Mouse (Mus musculus) splenic B cell, adult 2 months (primary cell): ENCODE results near the gene Creg1.

Experiments
- DNase-seq: peaks from one replicate; pipeline ENCODE4 v3.0.0-alpha.2; 2011; ENCODE audit warnings: low read depth, low spot score
- H3K27me3 ChIP-seq: 2 replicates; pipeline ENCODE4 v1.6.1; 2012; ENCODE audit warnings: mild to moderate bottlenecking, low read length, moderate library complexity, mixed read lengths; ENCODE audit not compliant: control insufficient read depth, poor library complexity, insufficient read depth, severe bottlenecking
- H3K36me3 ChIP-seq: 2 replicates; pipeline ENCODE4 v1.6.1; 2012; ENCODE audit warnings: mild to moderate bottlenecking, low read length, moderate library complexity, mixed read lengths; ENCODE audit not compliant: control insufficient read depth, poor library complexity, insufficient read depth, severe bottlenecking

The Creg1 gene

DNA sequence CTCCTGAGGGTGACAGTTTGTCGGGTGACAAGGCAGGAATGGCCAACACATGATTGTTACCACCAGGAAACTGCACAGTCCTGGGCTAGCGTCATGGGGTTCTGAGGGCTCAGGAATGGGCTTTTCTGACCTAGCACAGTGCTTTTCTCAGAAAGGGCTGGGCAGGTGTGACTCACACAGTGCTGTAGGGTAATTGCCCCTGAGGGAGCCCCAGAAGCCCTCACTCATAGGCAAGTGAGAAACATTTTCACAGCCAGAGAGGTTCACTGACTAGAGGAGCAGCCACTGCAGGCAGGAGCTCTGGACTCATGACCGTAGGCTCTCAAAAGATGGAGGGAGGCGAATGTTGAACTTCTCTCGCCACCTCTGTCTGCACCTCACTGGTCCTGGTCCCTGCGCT is 26.4 kb downstream of the Creg1 start:
- DNase-seq = no peak

DNA sequence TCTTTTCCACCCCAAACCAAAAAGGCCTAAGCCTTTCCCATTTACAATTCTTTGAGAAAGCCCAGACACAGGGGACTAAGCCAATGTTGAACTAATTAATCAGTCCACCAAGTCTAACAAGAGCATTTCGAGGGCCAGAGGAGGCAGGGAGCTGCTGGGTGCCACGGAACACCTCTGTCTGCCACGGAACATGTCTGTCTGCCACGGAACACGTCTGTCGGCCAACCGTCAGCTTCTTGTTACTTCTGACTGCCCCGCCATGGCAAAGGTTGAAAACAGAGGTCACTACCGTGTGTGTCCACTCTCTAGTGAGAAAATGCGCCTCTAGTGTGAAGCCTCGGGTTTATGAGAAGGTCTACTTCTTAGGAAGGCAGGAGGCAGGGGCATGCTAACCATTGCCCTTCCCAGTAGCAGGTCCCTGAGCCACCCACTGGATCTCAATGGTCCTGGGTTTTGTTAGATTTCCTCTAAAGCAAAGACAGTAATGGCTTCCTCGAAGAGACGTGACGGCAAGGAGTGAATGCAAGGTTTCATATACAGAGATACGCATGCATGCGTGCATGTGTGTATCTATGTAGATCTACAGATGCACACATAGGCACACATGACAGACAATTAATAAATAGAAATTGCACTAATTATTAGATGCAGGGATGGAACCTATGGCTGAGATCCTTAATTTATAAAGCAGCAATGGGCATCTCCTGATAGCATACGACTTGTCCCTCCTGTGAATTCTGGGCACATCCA is 27.1 kb downstream of the Creg1 start:
- H3K27me3 ChIP-seq = no peaks in the 10 kb centered on the region
- DNase-seq = no peak
- H3K36me3 ChIP-seq = no peaks in the 10 kb centered on the region

More for the DNA sequence above, 26.4 kb downstream of the Creg1 start:
- Histone ChIP-seq H3K36me3 (no peaks in the 10 kb centered on the region), H3K27me3 (no peaks in the 10 kb centered on the region)

DNA sequence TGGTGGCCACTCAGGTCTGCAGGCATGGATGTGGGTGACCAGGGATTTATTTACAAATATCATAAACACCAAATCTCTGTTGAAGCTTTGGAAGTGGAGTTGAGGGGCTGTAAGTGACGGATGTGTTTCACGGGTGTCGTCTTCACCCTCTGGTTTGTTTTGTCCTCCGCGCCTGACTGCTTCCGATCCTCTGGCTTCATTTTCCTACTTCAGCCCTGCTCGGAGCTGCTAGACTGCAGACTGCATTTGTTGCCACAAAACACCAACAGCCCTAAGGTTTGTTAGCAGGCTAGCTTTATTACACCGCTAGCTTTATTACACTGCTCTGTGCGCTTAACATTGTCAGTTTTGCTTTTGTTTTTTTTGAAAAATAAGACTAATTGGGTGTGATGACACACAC is 27.9 kb downstream of the Creg1 start:
- Histone ChIP-seq H3K27me3 (no peaks in the 10 kb centered on the region), H3K36me3 (no peaks in the 10 kb centered on the region)
- DNase-seq = no peak

DNA sequence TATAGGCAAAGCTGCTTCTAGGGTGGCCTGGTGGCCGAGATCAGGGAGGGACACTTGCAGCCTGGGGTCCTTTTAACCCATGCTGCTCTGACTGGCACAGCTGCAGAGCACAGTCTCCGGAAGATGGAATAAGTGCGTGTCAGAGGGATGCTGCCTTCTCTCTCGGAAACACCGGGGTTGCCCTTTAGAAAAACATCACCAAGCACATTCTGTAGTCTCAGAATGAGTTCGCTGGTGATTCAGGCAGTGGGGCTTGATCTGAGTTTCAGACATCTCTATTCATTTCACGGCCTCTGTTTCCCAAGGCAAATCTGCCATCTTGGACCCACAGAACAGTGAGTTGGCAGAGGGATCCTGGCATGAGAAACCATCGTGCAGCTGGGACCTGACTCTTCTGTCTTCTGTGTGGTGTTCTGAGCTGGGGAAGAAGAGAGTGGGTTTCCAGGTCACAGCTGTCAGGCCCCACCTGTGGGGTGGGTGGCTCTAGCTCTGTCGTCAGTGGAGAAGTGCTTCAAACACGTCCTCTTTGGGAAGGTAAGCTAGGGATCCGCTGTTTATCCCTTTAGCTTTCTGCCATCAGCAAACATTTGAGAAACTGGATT is 38.3 kb downstream of the Creg1 start:
- Histone ChIP-seq H3K27me3 (no peaks in the 10 kb centered on the region), H3K36me3 (no peaks in the 10 kb centered on the region)
- DNase-seq = no peak

DNA sequence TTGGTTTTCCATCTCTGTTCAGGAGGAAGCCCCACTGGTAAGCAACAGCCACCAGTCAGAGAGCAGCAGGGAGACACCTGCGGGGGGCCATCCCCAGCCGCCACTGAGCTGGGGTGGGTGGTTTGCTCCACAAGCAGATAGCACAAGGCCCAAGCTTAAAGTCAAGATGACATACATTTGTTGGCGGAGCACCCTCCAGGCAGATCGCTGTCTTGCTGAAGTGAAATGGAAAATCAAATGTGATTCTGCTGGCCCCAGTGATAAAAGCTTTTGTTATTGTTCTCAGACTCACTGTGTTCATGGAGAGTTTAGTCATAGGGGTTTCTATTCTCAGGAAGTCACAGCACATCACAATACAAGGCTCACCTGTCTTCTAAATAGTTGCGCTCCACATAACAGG is 39.6 kb downstream of the Creg1 start:
- H3K27me3 ChIP-seq = no peaks in the 10 kb centered on the region
- H3K36me3 ChIP-seq = no peaks in the 10 kb centered on the region
- DNase-seq = no peak

DNA sequence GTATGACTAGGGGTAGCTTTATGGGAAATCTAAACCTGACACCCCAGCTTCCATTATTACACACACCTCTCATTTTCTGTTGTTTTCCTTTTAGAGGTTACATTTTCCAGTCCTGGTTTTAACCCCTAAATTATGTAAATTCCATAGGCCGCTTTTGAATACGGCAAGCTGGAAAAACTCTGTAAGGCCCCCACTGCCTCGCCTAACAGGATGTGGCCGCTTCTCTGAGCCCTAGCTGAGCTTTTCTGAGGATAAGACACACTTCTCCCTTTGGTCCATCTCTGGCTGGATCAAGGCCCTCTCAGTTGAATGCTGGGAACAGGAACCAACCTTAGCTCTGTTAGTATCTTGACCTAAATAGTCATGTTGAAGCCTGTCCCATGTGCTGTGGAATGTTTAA is 40.6 kb downstream of the Creg1 start:
- no peaks in the 10 kb centered on the region for H3K27me3 ChIP-seq
- H3K36me3 ChIP-seq = no peaks in the 10 kb centered on the region
- no peak for DNase-seq

DNA sequence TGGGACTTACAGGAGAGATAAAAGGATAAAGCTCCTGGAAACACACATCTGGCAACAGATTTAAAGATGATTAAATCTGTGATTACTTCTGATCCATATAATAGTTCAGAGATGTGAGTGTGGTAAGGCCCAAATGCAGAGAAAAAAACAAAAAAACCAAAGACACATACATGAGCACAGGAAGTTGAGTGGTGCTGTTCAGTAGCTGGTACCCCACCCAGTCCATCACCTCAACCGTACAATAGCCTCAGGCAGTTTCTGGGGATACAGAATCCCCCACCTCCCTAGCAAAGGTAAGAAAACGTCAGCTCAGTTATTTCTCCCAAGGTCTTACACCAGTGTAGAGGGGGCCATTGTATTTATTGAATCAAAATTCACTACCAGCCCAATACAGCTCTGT is 47.1 kb downstream of the Creg1 start:
- Histone ChIP-seq H3K27me3 (no peaks in the 10 kb centered on the region), H3K36me3 (no peaks in the 10 kb centered on the region)
- DNase-seq = no peak

DNA sequence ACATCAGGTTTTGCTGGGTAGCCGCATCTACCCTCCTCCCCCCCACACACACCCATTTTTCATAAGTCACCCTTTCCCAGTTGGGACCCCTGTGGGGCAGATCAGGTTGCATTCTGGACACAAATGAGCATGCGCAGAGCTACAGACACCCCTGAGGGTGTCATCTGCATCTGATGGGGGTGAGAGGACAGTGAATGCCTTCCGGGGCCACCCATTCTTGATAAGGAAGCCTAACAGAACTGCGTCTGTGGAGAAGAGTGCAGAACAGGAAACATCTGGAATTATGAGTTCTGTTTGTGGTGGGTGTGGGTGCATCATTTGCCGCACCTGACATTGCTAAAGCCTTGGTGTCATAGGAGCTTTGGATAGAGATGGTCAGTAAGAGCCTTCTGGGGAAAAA is 47.6 kb downstream of the Creg1 start:
- DNase-seq = no peak
- Histone ChIP-seq H3K36me3 (no peaks in the 10 kb centered on the region), H3K27me3 (no peaks in the 10 kb centered on the region)

DNA sequence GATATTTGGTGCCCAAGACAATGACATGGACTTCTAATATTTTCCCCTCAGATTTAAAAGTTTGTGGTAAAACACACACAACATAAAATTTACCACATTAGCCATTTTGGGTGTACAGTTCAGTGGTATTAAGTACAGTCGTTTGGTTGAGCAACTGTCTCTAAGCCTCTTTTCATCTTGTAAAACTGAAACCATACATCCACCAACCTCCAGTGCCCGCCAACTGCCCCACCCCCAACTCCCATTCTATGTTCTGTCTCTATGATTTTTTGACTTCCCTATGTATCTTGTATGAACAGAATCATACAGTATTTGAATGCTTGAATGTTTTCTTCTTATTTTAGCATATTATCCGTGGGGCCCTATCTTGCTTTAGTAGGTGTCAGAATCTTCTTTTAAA is 49.2 kb downstream of the Creg1 start:
- Histone ChIP-seq H3K27me3 (no peaks in the 10 kb centered on the region), H3K36me3 (no peaks in the 10 kb centered on the region)
- no peak for DNase-seq

DNA sequence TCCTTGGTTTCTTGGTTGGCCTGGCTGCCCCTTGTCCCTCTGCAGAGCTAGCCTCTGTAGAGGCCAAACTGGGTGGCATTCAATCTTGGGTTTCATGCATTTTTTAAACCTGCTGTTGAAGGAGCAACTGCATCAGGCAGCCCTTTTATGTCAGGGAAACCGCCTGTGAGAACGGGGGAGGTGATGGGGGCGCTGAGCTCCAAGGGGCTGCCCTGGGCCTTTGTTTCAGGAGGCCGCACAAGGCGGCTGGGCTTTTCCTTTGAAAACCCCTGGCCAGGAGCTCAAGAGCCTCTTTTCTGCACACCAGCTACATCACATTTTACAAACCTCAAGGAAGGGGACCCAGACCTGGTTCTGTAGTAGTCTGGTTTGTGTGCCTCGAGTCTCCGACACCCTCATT is 50.6 kb downstream of the Creg1 start:
- Histone ChIP-seq H3K27me3 (no peaks in the 10 kb centered on the region), H3K36me3 (no peaks in the 10 kb centered on the region)
- no peak for DNase-seq

DNA sequence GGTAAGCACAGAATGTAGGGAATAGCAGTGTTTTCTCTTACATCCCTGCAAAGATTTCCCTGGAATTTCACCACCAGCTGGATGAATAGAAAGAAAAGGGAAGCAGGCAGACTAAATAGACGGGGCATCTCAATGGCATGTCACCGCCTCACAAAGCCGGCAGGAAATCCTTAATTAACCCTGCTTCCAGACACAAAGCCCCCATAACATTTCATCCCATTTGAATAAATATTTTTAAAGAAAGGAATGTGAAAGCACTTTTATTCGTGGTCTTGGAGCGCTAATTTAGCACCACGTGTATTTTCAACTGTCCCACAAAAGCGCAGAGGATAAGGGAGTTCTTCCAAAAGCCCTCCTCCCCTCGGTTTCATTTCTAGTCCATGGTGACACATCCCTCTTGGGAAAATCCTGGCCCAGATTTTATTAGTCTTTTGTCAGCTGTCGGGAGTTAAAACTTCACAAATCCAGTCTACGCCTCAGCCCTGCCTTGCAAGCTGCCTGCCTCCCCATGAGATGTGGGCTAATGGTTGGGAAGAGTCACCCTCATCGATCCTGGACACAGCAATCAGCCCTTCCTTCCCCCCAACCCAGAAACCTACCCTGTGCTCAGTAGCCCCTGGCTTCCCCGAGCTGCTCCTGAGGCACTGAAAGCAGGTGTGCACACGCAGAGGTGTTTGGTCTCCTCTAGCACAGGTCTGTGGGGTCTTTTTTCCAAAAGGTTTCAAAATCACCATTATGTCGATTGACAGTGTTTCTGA is 51.2 kb downstream of the Creg1 start:
- H3K27me3 ChIP-seq = no peaks in the 10 kb centered on the region
- no peak for DNase-seq
- no peaks in the 10 kb centered on the region for H3K36me3 ChIP-seq

DNA sequence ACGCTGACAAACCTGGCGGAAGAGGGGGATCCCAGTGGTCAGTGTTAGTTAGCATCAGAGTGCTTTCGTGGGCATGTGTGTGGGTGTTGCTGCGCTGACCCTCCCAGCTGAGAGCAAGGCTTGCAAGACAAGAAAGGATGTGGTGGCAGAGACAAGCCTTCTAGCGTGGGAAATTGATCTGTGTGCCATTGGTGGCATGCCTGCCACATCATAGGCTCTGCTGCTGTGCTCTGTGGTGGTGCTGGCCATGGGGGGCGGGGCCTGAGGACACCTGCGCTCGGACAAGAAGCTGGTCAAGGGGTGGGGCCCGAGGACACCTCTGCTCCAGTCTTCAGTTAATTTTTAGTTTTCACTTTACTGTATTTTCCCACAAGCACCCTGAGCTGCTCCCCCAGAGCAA is 52.8 kb downstream of the Creg1 start:
- Histone ChIP-seq H3K36me3 (no peaks in the 10 kb centered on the region), H3K27me3 (no peaks in the 10 kb centered on the region)
- DNase-seq = no peak

DNA sequence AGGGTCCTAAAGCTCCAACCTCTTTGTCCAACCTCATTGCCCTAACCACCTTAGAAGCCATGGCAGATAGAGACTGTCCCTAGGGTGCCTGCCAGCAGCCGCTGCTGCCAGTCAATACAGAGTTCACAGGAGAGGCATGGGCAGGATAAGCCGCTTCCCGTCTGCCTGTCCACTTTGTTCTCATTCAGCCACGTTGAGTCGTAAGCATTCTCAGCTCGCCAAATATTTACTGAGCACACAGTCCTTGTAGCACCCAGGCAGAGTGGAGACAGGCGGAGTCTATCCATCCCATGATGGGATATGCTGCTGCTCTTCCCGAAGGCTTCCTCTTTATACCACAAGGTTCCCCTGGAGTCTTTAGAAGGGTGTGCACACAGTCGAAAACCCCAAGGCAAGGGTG is 53.7 kb downstream of the Creg1 start:
- DNase-seq = no peak
- H3K27me3 ChIP-seq = no peaks in the 10 kb centered on the region
- no peaks in the 10 kb centered on the region for H3K36me3 ChIP-seq

DNA sequence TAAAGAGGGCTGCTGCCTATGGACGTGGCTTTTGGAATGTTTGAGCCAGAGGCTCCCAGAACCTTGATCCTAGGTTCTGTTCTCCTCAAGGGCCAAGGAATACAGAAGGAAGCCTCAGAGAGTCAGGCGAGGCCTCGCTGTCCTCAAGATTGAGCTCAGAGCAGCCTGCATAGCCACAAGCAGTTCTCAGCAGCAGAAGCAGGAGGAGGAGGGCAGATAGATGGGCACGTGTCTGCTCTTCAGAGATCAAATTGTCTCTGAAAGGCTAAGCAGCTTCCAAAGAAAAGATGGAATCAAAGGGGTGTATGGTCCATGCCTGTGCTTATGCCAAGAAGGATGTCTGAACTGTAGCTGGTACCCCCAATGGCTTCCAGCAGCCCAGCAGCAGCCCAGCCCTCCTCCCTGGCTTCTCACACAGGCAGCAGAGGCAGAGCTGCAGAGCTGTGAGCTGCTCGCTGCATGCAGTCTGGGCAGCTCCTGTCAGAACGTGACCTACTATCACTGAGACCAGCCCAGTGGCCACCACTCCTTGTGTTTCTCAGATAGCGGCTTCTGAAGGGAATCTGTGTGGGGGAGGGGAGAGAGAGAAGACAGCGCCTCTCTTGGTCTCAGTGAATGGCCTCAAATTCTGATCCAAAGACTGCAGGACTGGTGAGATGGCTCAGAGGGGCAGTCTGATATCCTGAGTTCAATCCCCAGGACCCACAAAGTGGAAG is 54.8 kb downstream of the Creg1 start:
- Histone ChIP-seq H3K27me3 (no peaks in the 10 kb centered on the region), H3K36me3 (no peaks in the 10 kb centered on the region)
- no peak for DNase-seq

DNA sequence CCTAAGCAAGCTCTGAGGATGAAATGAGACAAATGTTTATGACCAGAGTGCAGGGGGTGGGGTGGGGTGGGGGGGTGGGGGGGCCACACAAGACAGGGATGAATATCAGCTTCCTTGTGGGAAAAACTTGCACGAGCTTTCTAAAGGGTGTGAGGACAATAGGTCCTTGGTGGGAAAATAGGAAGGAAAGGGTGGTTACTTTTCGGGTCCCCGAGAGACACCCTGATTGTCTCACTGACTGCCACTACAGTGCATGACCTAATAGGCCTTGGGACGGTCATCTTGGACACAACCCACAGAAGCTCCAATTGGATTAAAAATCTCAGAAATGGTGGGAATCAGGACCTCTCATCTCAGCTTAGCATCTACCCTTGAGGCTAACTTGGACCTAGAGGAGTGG is 55.6 kb downstream of the Creg1 start:
- no peaks in the 10 kb centered on the region for H3K27me3 ChIP-seq
- no peaks in the 10 kb centered on the region for H3K36me3 ChIP-seq
- no peak for DNase-seq
